22 mouse cellular contexts compared by ENCODE assay signal in the genomic region with DNA sequence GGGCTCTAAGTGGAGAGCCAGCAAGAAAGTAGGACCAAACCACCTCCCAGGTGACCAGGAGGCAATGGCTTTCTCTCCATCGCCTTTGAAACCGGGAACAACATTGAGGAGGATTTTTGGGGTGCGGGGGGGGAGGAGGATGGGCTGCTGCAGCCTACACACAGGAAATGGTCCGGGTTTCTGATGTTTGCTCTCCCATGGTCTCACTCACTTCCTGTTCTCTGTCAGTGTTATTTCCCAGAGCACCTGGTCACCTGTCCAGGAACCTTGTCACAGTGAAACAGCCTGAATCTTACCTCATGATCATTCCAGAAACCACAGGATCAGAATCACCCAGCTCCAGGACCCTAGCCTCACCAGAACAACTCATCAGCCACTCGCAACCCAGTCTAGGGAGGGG.
DNase-seq lines count a peak whose midpoint lies in the region; ATAC-seq lines count a peak whose summit lies in the region.
"Had no signal": no experiment of that assay in that cellular context is flagged by ENCODE, and none has a peak within 500 bp of the region (broad histone marks: within the 10 kb centered on the region; RNA-seq: fewer than 3 reads in every experiment).

No protein-coding gene starts in this region.

- ATAC-seq in forebrain, embryonic 16.5 days = no peak
- no peak for ATAC-seq in forebrain, embryonic 12.5 days (ENCODE audit: low FRiP score)
- ATAC-seq in heart, embryonic 15.5 days (replicated peaks; ENCODE audit: insufficient number of reproducible peaks, insufficient read depth, low FRiP score, low read depth) = no peak
- no peak for ATAC-seq in heart, embryonic 11.5 days (replicated peaks; ENCODE audit: insufficient number of reproducible peaks, low FRiP score, low TSS enrichment)
- ATAC-seq: hindbrain, postnatal 0 days; intestine, postnatal 0 days; midbrain, embryonic 15.5 days had no signal

- WGBS in forebrain, embryonic 16.5 days = 94% methylated on average over 5 of the region's 5 CpGs
- WGBS in forebrain, embryonic 12.5 days = 91% methylated on average over 5 of the region's 5 CpGs
- WGBS in heart, embryonic 15.5 days = 81% methylated on average over 5 of the region's 5 CpGs
- WGBS in heart, embryonic 11.5 days (ENCODE audit: insufficient replicate concordance) = 72% methylated on average over 5 of the region's 5 CpGs

- peak; percentile 44 for DNase-seq in thymus, postnatal 14 days
- DNase-seq in thymus, postnatal 25 days = no peak
- no peak for DNase-seq in layer of hippocampus, adult 9-11 months
- DNase-seq: adrenal gland, postnatal 10 days; cerebellum, adult 18-20 months; kidney, postnatal 4 days; retina, postnatal 1 day; right cerebral cortex, postnatal 25 days; spleen, adult 18-20 months had no signal

- H3K9ac ChIP-seq in forebrain, embryonic 16.5 days (replicated peaks; ENCODE audit: low read depth, low read length) = no peak overlapping the region
- no peak overlapping the region for H3K9ac ChIP-seq in forebrain, embryonic 12.5 days
- H3K9ac ChIP-seq in heart, embryonic 15.5 days = no peak overlapping the region
- H3K9ac ChIP-seq in heart, embryonic 11.5 days (ENCODE audit: low read depth, low read length) = no peak overlapping the region
- H3K9ac ChIP-seq: embryonic facial prominence, embryonic 12.5 days; limb, embryonic 15.5 days; liver, embryonic 15.5 days; midbrain, embryonic 15.5 days; neural tube, embryonic 13.5 days had no signal

- H3K4me1 ChIP-seq in forebrain, embryonic 16.5 days (replicated peaks; ENCODE audit: control insufficient read depth, insufficient read depth, low read length) = peaks cover 19% of the 10 kb centered on the region
- H3K4me1 ChIP-seq in forebrain, embryonic 12.5 days = no peaks in the 10 kb centered on the region
- H3K4me1 ChIP-seq in heart, embryonic 15.5 days (replicated peaks) = peaks cover 42% of the 10 kb centered on the region
- H3K4me1 ChIP-seq in heart, embryonic 11.5 days (ENCODE audit: control insufficient read depth, insufficient read depth, low read length) = peaks cover 30% of the 10 kb centered on the region
- H3K4me1 ChIP-seq: midbrain, embryonic 15.5 days had no signal

- no peaks in the 10 kb centered on the region for H3K27me3 ChIP-seq in forebrain, embryonic 16.5 days (replicated peaks; ENCODE audit: control insufficient read depth, insufficient read depth, low read length)
- H3K27me3 ChIP-seq in forebrain, embryonic 12.5 days = no peaks in the 10 kb centered on the region
- H3K27me3 ChIP-seq in heart, embryonic 15.5 days = no peaks in the 10 kb centered on the region
- no peaks in the 10 kb centered on the region for H3K27me3 ChIP-seq in heart, embryonic 11.5 days (ENCODE audit: control insufficient read depth, insufficient read depth, low read length)
- H3K27me3 ChIP-seq: embryonic facial prominence, embryonic 12.5 days; limb, embryonic 15.5 days; liver, embryonic 15.5 days; midbrain, embryonic 15.5 days; neural tube, embryonic 13.5 days had no signal

- no peak overlapping the region for H3K4me2 ChIP-seq in forebrain, embryonic 16.5 days (ENCODE audit: low read length)
- no peak overlapping the region for H3K4me2 ChIP-seq in forebrain, embryonic 12.5 days
- H3K4me2 ChIP-seq in heart, embryonic 15.5 days = no peak overlapping the region
- no peak overlapping the region for H3K4me2 ChIP-seq in heart, embryonic 11.5 days
- H3K4me2 ChIP-seq: embryonic facial prominence, embryonic 12.5 days; limb, embryonic 15.5 days; liver, embryonic 15.5 days; midbrain, embryonic 15.5 days; neural tube, embryonic 13.5 days had no signal

- no peaks in the 10 kb centered on the region for H3K9me3 ChIP-seq in forebrain, embryonic 16.5 days (ENCODE audit: control insufficient read depth, low read length)
- H3K9me3 ChIP-seq in forebrain, embryonic 12.5 days = no peaks in the 10 kb centered on the region
- no peaks in the 10 kb centered on the region for H3K9me3 ChIP-seq in heart, embryonic 15.5 days (replicated peaks)
- no peaks in the 10 kb centered on the region for H3K9me3 ChIP-seq in heart, embryonic 11.5 days (replicated peaks; ENCODE audit: control insufficient read depth, low read length)
- H3K9me3 ChIP-seq: embryonic facial prominence, embryonic 12.5 days; limb, embryonic 15.5 days; liver, embryonic 15.5 days; midbrain, embryonic 15.5 days; neural tube, embryonic 13.5 days had no signal

- H3K27ac ChIP-seq in forebrain, embryonic 16.5 days (ENCODE audit: low read length) = peak overlapping the region; percentile 48
- no peak overlapping the region for H3K27ac ChIP-seq in forebrain, embryonic 12.5 days
- H3K27ac ChIP-seq in heart, embryonic 15.5 days = 0 out of 2 replicates have a peak overlapping the region, but pooled peaks have one; percentile 32
- H3K27ac ChIP-seq in heart, embryonic 11.5 days (ENCODE audit: low read depth, low read length) = no peak overlapping the region
- H3K27ac ChIP-seq: embryonic facial prominence, embryonic 12.5 days; hindbrain, postnatal 0 days; left cerebral cortex, adult 2 months; limb, embryonic 15.5 days; liver, embryonic 15.5 days; macrophage; midbrain, embryonic 15.5 days; neural tube, embryonic 13.5 days had no signal

- no peak overlapping the region for H3K4me3 ChIP-seq in forebrain, embryonic 16.5 days (replicated peaks; ENCODE audit: low read length)
- no peak overlapping the region for H3K4me3 ChIP-seq in forebrain, embryonic 12.5 days (replicated peaks)
- no peak overlapping the region for H3K4me3 ChIP-seq in heart, embryonic 15.5 days
- H3K4me3 ChIP-seq in heart, embryonic 11.5 days (ENCODE audit: low read depth, low read length) = no peak overlapping the region
- H3K4me3 ChIP-seq: embryonic facial prominence, embryonic 12.5 days; left cerebral cortex, adult 2 months; limb, embryonic 15.5 days; liver, embryonic 15.5 days; midbrain, embryonic 15.5 days; neural tube, embryonic 13.5 days had no signal

- H3K36me3 ChIP-seq in forebrain, embryonic 16.5 days (ENCODE audit: control insufficient read depth, insufficient read depth) = no peaks in the 10 kb centered on the region
- no peaks in the 10 kb centered on the region; the same call in 1 of the 2 replicates for H3K36me3 ChIP-seq in forebrain, embryonic 12.5 days (replicated peaks)
- H3K36me3 ChIP-seq in heart, embryonic 15.5 days = no peaks in the 10 kb centered on the region
- H3K36me3 ChIP-seq in heart, embryonic 11.5 days (ENCODE audit: control insufficient read depth, insufficient read depth, low read length) = no peaks in the 10 kb centered on the region
- H3K36me3 ChIP-seq: liver, embryonic 15.5 days; midbrain, embryonic 15.5 days had no signal

Comparison
In these comparisons a context has a peak if more than half of its experiments do, and no peak if none do; other contexts are left out.
1. H3K27ac ChIP-seq: peak in forebrain, embryonic 16.5 days (single experiment) and heart, embryonic 15.5 days (single experiment); none in forebrain, embryonic 12.5 days (single experiment) and heart, embryonic 11.5 days (single experiment).